Mouse (Mus musculus): ENCODE results near the gene Kidins220.

The Kidins220 gene

DNA sequence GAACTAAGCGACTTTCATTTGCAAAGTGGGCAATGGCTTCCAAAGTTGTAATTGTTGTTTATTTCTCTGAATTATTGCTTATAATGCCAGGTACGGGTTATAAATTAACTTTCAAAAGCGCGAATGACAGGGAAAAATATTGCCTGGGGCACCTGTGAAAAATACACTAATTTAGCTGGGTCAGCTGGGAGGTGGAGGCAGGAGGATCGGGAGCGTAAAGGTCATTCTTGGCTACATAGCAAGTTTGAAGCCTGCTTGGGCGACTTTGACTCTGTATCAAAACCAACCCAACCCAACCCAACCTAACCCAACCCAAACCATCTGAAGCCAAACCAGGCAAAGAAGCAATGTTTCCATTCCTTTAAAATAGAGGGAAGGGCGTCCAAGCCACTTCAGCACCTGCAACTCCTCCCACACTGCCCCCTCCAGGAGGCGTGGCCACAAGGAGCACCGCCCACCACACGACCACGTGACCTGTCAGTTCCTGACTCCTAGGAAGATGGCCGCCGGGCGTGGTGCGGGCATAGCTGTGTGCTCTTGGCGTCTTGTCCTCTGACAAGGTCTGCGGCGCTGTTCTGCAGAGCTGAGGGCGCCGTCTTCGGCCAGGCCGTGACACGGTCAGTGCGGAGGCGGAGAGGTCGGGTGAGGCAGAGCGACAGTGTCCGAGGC, at the start of gene Kidins220:
Gene Kidins220 (plus strand): TSS at position 480 of the 669 bp plus-strand sequence.
- peak; percentile 96 for DNase-seq (ENCODE audit: low spot score)

GRCm38 (mm10) chr12:24925276-24925675, 49.4 kb upstream of the Kidins220 start:
- no peak for DNase-seq (ENCODE audit: low spot score)

GRCm38 (mm10) chr12:24925684-24926083, 49.0 kb upstream of the Kidins220 start:
- no peak for DNase-seq (ENCODE audit: low spot score)

DNA sequence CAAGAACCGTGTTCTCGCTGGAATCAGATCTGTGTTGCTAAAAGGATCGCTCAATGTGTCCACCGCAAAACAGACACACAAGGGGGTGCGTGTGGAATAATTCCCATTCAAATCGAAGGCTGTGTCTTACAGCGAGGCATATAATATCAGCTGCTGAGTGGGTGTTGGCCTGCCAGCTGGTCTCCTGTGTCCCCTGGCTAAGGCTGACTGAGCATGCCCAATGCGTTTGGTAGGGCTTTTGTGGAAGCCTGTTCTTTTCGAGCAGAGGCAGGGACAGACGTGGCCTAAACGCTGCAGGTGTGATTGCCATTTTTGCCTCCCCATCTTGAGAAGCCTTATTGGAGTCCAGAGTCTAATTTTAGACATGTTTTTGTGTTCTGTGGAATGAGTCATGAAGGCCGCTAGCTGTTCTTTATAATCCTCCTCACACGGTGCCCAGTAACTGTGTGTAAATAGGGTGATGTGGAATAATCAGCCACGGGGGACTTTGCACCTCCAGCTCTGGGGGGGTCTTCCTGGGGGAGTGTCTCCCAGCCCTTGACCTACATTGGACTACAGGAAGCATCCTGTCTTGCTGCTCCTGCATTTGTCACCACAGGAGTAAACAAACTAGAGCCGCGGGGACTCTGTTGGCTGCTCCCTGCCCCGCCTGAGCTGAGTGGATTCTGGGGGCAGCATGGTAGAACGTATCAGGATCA, 46.5 kb upstream of the Kidins220 start:
- DNase-seq (ENCODE audit: low spot score), result peak; percentile 87

- DNase-seq (ENCODE audit: low spot score), result no peak
Observed at GRCm38 (mm10) chr12:24929043-24929442, 45.7 kb upstream of the Kidins220 start.

DNA sequence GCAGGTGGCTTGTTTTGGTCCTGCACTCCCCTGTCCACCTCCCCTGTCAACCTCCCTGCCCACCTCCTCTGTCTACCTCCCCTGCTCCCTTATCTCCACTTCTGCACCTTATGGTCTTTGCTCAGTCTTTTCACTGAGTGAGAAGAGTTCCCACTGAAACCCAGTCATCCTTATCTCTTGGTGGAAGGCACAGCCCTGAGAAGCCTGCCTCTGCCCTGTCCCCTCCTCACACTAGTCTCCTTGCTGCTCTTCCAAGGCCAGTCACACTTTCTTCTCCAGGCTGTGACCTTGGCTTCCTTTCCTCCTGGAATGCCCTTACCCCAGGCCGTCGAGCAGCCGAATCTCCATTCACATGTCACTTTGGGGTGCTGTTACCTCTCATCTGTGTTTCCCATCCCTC, 44.0 kb upstream of the Kidins220 start:
- DNase-seq (ENCODE audit: low spot score), result no peak

DNA sequence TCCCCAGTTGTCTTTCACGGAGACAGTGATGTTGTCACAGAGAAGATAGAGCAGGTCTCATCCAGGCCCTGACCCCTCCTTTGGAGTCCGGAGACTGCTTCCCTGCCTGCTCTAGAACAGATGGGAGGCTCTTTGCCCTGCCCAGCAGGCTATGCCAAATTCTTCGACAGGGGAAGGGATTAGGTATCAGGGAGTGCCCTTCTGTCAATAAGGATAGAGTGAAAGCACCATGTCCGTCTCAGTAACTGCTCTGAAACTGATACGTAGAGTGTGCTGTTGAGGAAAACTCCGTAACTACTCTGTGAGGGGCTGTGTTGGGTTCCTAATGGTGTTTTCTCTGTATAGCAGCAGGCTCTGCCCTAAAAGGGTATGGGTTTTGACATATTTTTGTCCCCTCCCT, 42.6 kb upstream of the Kidins220 start:
- no peak for DNase-seq (ENCODE audit: low spot score)

DNA sequence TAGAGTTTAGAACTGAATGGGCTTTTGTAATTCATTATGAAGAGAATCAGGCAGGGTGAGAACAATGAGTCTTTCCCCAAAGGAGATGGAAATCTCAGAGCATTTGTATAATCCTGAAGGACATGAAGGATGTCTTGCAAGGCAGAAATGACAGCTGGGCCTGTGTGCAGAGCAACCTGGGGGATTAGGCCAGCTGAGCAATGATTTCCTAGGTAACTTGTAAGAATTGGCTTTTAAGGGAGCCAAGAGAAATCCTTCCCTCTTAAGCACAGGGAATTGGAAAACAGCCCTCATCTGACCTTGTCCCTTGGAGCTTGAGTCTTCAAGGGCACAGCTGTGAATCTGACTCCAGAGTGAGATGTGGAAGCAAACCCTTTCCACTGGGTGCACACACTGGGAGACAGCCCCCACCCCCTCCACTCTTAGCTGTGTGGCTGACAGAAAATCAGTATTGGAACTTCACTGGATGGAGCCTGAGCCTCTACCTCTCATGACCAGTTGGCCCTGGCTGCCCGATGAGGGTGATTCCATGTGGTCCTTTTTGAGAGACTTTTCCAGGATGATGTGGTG, 41.4 kb upstream of the Kidins220 start:
- no peak for DNase-seq (ENCODE audit: low spot score)

GRCm38 (mm10) chr12:24933996-24934395, 40.7 kb upstream of the Kidins220 start:
- no peak for DNase-seq (ENCODE audit: low spot score)

- no peak for DNase-seq (ENCODE audit: low spot score)
Observed at GRCm38 (mm10) chr12:24936281-24936680, 38.4 kb upstream of the Kidins220 start.

- DNase-seq (ENCODE audit: low spot score), result no peak
Observed at GRCm38 (mm10) chr12:24939372-24939771, 35.4 kb upstream of the Kidins220 start.

GRCm38 (mm10) chr12:24942619-24943287, 32.0 kb upstream of the Kidins220 start:
- no peak for DNase-seq (ENCODE audit: low spot score)

- DNase-seq (ENCODE audit: low spot score), result no peak
Observed at GRCm38 (mm10) chr12:24943427-24943826, 31.3 kb upstream of the Kidins220 start.

- DNase-seq (ENCODE audit: low spot score), result no peak
Observed at GRCm38 (mm10) chr12:24944597-24944996, 30.1 kb upstream of the Kidins220 start.

- no peak for DNase-seq (ENCODE audit: low spot score)
Observed at GRCm38 (mm10) chr12:24947065-24947464, 27.7 kb upstream of the Kidins220 start.

DNA sequence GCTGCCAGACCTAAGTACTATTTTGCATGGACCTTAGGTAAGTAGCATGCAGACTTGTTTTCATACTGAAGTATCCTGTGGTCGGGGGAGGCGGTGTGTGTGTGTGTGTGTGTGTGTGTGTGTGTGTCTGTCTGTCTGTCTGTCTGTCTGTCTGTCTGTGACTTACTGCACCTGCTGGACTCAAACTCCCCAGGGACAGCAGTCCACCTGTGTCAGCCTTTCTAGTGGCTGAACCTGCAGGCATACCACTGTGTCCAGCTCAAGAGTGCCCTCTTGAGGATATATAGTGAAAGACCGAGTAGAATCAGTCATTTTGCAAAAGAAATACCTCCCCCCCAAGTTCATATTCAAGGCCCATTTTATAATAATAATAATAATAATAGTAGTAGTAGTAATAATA, 26.4 kb upstream of the Kidins220 start:
- DNase-seq (ENCODE audit: low spot score), result peak; percentile 42

DNA sequence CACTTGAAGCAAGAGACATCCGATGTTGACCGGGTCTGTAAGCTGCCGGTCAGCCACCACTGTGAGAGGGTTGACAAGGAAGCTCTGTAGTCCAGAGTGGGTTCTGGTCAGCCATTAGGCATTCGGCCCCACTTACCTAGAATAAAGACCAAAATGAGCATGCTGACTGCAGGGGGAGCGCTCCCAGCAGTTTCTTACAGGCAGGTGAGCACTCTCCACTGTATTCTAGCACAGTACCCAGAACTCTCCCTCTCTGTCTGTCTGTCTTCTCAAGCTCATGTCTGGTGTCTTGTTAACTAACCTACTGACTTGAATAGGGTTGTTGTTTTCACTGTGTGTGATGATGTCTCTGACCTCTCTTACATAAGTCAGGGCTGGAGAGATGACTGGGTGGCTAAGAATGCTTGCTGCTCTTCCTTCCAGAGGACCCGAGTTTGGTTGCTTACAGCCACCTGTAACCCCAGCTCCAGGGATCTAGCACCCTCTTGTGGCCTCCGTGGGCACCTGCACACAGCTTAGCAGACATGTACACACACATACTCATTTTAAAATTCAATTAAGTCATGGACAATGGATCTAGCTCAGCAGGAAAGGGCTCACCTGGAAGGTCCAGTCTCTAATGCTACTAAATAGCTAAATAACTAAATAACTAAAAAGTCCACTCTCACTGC, 24.2 kb upstream of the Kidins220 start:
- DNase-seq (ENCODE audit: low spot score), result no peak

DNA sequence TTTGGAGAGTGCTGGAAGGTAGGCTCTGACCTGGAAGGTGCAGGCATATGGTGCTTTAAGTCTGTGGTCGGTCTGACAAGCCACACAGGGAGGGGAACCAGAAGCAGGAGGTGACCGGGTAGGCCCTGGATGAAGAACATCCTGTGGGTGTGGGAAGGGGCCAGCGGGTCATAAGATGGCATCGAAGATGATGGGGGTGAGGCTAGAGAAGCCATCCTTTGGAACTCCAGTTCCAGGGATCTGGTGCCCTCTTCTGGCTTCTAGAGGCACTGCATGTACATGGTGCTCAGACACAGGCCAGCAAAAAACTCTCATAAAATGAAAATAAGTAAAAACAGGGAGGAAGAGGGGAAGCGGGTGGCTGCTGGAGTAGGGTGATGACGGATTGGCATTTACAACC, 22.6 kb upstream of the Kidins220 start:
- peak; percentile 57 for DNase-seq (ENCODE audit: low spot score)

DNA sequence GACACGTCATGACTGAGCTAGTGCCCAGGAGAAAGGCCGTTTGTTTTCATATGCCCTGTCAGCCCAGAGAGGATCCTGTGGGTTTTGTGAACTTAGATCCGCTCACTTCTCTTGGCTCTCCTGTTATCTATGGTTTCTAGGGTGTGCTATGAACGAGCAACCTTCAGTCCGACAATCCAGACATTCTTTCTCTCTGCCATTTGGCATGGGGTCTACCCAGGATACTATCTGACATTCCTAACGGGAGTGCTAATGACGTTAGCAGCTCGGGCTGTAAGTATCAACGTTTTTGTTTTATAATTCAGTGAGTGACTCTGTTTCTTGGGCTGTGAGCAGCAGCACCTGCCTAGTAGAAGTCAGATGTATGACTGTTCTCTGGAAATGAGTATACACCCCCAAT, 19.6 kb upstream of the Kidins220 start:
- DNase-seq (ENCODE audit: low spot score), result no peak

DNA sequence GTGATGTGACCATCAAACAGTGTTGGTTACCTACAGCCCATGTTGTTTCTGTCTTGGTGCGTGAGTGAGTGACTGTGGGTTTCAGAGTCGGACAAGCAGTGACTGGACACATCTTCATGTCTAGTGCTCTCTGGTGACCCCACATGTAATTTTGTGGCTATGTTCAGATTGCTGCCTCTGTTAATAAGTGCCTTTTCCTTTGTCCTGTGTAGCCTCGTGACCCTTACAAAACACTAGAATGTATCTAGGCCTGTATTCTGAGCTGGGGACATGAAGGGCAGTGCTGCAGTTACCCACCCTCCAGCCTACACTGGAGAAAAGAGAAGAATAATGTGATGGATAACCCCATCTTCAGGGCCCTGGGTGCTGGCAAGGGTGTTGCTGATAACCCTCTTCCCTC, 16.2 kb upstream of the Kidins220 start:
- no peak for DNase-seq (ENCODE audit: low spot score)

DNA sequence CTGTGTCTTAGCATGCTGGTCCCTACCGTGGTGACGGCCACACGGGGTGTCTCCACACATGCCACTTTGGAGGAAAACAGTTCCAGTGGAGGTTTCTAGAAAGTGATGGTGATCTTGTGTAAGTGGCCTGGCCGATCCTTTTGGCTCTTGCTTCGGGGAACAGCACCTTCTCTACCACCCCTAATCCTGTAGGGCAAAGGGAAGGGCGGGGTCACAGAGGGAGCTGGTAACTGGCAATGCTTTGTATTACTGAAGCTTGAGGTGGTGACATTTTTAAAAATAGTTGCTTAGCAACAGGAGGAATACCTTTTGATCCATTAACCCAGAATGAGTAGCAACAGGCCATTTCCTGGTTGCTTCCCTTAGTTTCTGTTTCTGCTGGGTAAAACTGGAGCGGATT, 12.9 kb upstream of the Kidins220 start:
- no peak for DNase-seq (ENCODE audit: low spot score)

- no peak for DNase-seq (ENCODE audit: low spot score)
Observed at GRCm38 (mm10) chr12:24962362-24962967, 12.3 kb upstream of the Kidins220 start.

All from layer of hippocampus, adult 11-12 months (tissue).